Mouse (Mus musculus): ENCODE measurements around the gene Kdm8.

Gene Kdm8

DNA sequence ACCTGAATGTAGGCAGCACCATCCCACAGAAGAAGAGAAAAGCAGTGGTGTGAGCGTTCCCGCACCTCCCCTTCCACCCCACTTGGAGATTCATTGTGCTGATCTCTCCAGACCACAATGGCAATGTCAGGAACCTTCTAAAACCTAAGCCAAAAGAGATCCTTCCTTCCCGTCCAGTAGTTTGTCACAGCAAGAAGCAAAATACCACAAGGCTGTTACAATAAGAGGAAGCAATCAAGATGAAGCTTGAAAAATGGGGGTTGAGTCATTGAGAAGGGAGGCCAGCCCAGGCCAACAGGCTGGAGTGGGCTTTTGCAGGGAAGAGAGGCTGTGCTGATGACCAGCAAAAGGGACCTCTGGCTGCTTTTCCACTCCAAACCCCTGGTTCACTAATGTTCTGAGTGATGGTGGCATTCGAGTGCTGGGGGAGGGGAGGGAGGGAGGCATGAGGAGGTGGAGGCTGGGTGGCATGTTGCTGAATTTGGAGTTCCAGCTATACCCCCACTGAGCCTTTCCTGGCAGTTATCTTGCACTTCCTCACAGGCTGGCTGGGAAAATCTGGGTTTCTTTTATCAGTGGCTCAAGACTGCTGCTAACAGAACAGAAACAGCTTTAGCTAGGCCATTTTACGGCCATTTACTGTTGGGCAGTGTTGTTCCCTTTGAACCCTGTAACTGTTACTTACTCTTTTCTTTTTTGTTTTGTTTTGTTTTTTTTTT is 59.1 kb downstream of the Kdm8 start:
- DNase-seq: no peak

DNA sequence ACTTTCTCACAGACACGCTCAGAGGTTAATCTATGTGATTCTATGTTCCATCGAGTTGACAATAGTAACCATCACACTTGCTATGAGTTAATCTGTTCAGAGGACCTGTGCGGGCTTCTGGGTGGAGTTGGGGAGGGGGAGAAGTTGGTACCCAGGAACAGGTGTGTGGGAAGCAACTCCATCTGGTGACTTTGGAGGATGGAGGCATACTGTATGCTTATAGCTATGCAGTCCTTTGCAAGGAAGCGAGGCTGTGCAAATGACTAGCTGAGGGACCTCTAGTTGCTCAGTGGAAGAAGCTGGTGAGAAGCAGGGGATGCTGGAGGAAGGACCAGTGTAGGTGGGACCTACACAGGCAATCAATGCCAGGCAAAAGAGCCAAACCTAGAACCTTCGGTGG is 60.1 kb downstream of the Kdm8 start:
- DNase-seq: no peak

DNA sequence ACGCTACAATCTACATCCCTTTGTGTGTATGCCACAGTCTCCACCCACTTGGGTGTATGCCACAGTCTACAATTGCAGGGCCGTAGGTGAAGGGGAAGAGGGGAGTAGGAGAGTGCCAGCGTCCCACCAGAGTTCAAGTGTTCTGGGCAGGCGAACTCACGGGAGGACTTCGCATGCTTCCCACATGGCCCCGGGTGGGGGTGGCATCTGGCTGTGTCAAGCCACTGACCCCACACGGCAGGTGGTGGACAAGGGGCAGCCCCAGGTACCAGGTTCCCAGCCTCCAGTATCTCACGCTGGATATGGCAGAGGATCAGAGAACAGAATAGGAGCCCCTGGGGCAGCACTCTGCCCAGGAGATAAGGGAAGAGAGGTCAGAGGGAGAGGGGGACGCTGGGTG is 61.1 kb downstream of the Kdm8 start:
- no peak for DNase-seq

DNA sequence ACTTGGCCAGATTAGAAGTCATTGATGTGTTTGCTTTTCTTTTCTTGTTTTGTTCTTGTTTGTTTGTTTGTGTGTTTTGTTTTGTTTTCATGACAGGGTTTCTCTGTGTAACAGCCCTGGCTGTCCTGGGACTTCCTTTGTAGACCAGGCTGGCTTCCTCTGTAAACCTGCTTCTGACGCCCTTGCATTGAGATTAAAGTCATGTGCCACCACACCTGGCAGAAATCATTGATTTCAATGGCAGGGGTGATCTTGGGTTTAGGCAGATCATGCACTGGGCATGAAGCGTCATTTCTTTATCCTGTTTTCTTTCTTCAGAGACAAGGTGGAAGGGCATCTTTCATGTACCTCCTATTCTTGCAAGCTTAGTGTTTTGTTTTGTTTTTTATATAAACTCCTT is 62.8 kb downstream of the Kdm8 start:
- DNase-seq: no peak

DNA sequence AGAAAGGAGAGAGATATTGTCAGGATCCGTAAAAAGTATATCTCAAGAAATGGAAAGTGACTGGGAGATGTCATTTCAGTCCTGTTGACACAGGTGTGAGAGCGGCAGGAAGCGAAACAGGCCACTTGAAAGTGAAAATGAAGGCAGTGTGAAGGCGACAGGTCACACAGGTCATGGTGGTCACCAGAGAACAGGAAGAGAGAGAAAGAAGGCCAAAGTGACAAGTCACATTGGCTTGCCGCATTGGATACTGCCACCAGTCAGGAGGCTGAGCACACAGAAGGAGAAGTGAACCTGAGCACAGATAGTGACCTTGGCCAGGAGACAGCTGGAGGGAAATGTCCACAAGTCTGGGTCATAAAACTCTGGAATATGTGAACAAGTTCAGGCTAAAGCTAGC is 67.0 kb downstream of the Kdm8 start:
- no peak for DNase-seq

DNA sequence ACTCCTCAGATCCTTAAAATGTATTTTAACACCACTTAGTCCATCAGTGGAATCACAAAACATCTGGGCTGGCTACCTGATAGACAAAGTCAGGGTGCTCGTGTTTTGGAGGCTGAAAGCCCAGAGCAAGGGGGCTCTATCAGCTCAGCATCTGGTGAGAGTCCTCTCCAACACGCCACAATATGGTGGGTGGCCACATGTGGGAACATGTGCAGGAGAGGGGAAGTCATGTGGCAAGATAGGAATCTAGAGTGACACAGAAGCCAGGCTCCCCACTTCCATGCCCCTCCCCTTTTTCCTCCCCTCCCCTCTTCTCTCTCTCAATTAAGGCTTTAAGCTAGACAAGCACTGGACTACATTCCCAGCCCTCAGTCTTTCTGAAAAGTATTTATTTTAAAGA is 67.4 kb downstream of the Kdm8 start:
- no peak for DNase-seq
